Mouse (Mus musculus) naive thymus-derived CD4-positive, alpha-beta T cell, adult 5 months (primary cell): Measurements from ENCODE around the gene Tmem246. TPM values are rescaled to one million over a fixed set of nuclear protein-coding genes. Genes with fewer than 3 reads are reported as not detected.

ENCODE experiments used
- polyA plus RNA-seq: library from polyadenylated mRNA; unstranded; fragments of 100-300 nt; shearing (Covaris generic); gene quantifications from one replicate; pipeline ENCODE4 v1.2.1, GENCODE M21; 2017

Gene Tmem246
- polyA plus RNA-seq = not detected

DNA sequence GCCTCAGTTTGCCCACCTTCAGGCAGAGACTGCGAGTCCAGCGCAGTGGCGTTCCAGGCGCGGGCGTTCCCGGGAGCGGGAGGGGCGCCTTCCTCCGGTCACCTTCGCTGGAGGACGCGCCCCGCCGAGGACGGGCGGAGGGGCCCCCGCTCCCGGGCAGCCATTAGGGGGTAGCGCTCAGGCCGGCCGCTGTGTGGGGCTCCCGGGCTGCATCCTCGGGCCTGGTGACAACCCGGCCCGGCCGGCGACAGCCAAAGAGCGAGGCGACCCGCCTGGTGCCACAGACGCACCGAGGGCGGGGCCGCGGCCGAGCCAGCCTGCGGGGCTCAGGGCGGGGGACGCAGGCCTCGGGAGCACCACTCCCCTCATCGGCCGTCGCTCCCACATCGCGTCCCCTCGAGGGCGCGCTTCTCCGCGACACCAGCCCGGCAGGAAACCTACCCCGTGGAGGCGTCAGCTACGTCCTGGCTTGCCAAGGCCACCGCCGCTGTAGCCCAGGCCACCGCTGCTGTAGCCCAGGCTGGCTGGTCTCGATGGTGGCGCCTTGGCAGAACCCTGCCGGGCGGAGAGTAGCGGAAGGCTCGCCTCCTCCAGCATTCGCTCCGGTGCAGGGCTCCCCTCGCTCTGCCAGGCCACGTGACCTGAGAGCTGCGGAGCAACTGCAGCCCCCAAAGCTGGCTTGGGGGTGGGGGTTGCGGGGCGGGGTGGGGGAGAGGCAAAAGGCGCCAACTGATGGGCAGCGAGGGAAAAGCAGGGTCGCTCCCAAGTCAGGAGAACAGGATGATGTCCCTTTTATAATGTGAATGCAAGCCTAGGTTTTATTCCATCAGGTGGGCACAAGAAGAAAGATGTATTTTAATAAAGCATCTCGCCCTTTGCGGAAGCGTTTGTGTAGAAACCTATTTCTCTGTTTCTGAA is at the start of gene Tmem246:
Gene Tmem246 (minus strand): TSS at position 694 of the 918 bp plus-strand sequence.

DNA sequence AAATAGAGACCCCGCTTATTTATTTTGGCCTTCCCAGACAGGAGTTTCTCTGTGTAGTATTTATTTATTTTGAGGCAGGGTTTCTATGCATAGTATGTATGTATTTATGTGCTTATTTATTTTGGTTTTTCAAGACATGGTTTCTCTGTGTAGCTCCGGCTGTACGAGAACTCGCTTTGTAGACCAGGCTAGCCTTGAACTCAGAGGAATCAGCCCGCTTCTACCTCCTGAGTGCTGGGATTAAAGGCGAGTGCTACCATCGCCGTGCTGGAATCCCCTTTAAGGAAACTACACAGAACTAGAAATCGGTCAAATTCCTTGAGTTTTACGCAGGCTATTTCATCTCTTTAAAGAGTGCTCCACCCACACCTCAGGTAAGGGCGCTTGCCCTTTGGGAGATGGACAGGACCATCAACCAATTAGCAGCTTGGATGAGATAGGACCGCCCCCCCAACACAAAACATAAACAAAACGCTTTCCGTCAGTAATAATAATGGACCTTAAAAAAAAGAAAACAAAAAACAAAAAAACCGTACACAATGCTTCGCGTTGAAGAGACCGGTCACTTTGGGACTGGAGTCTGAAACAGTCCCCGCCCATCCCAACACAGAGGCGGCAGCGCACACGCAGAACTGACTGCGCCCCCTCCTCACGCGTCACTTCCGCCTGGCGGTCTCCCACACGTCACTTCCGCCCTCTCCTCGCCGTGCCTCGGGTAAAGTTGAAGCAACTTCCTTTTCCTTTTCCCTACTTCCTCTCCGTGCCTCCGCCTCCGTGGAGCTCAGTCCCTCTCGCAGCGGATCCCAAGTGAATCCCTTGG is 33.9 kb upstream of the Tmem246 start, which contains the start of gene Rnf20:
Gene Rnf20 (plus strand): TSS at position 688 of the 820 bp plus-strand sequence.

DNA sequence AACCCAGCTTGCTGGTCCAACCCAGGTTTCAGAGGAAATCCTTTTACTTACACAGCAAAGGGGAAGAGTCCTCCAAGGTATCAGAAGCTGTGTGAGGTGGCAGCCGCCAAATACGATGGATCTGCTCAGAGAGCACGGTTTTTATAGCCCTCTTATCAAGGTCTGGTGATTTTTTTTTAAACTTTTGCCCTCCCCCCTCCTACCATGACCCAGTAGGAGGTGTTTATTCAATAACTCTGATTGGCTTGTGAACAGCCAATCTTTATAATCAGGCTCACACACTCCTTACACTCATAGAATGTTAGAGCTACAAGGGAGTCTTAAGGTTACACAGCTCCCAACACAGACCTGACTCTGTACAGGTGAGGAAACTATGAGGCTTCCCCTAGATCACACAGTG is 48.3 kb downstream of the Tmem246 start, which contains the start of gene Aldob:
Gene Aldob (minus strand): TSS at position 164 of the 400 bp plus-strand sequence.

Other genes starting within 250 kb of the Tmem246 start
- not detected for gene Acnat2, start 189.7 kb downstream of the Tmem246 start, polyA plus RNA-seq
- gene Acnat1, start 124.0 kb downstream of the Tmem246 start, polyA plus RNA-seq = not detected
- not detected for gene Baat, start 91.3 kb downstream of the Tmem246 start, polyA plus RNA-seq
- 22.7 TPM for gene Mrpl50, start 76.8 kb downstream of the Tmem246 start, polyA plus RNA-seq
- 3.0 TPM for gene Zfp189, start 76.7 kb downstream of the Tmem246 start, polyA plus RNA-seq
- not detected for gene Aldob, start 48.3 kb downstream of the Tmem246 start, polyA plus RNA-seq
- gene Rnf20, start 34.1 kb upstream of the Tmem246 start, polyA plus RNA-seq = 53.8 TPM
- not detected for gene Ppp3r2, start 84.1 kb upstream of the Tmem246 start, polyA plus RNA-seq
- 0.11 TPM for gene Grin3a, start 247.9 kb upstream of the Tmem246 start, polyA plus RNA-seq